Mouse (Mus musculus) kidney, postnatal 25 days (tissue): ENCODE measurements around the gene Plekhg3.

Source experiments
- DNase-seq, 2 experiments: peaks; one replicate each; pipeline ENCODE4 v3.0.0; 2021; ENCODE audit warnings: mixed read lengths in 2 of 2

Plekhg3 gene

GRCm38 (mm10) chr12:76528766-76529165 is 1.9 kb upstream of the Plekhg3 start:
- DNase-seq = no peak

- DNase-seq = peak; percentile 81 to 89
Measured at GRCm38 (mm10) chr12:76531986-76532925, 1.6 kb downstream of the Plekhg3 start.

- peak in 1 of 2 experiments; percentile 95 for DNase-seq
Measured at GRCm38 (mm10) chr12:76532926-76533376, 2.3 kb downstream of the Plekhg3 start.

GRCm38 (mm10) chr12:76533377-76534222 is 2.9 kb downstream of the Plekhg3 start:
- DNase-seq = peak; percentile 51 to 98

GRCm38 (mm10) chr12:76534233-76534632 is 3.5 kb downstream of the Plekhg3 start:
- DNase-seq = no peak

GRCm38 (mm10) chr12:76534641-76535283 is 4.1 kb downstream of the Plekhg3 start:
- DNase-seq = no peak

- no peak for DNase-seq
Measured at GRCm38 (mm10) chr12:76535471-76535900, 4.8 kb downstream of the Plekhg3 start.

- no peak for DNase-seq
Measured at GRCm38 (mm10) chr12:76536591-76537153, 6.0 kb downstream of the Plekhg3 start.

GRCm38 (mm10) chr12:76537434-76537833 is 6.7 kb downstream of the Plekhg3 start:
- peak; percentile 44 to 82 for DNase-seq

GRCm38 (mm10) chr12:76540169-76540568 is 9.5 kb downstream of the Plekhg3 start:
- DNase-seq = no peak

- DNase-seq = no peak
Measured at GRCm38 (mm10) chr12:76540701-76541221, 10.1 kb downstream of the Plekhg3 start.

- peak; percentile 59 to 73 for DNase-seq
Measured at GRCm38 (mm10) chr12:76541475-76541874, 10.8 kb downstream of the Plekhg3 start.

GRCm38 (mm10) chr12:76541879-76542278 is 11.2 kb downstream of the Plekhg3 start:
- DNase-seq = no peak

- peak in 1 of 2 experiments; percentile 28 for DNase-seq
Measured at GRCm38 (mm10) chr12:76545786-76546370, 15.2 kb downstream of the Plekhg3 start.

GRCm38 (mm10) chr12:76546383-76547276 is 15.9 kb downstream of the Plekhg3 start:
- peak; percentile 51 to 68 for DNase-seq

- DNase-seq = peak; percentile 37 to 69
Measured at GRCm38 (mm10) chr12:76547409-76548081, 16.9 kb downstream of the Plekhg3 start.

GRCm38 (mm10) chr12:76548082-76548423 is 17.4 kb downstream of the Plekhg3 start:
- no peak for DNase-seq

- DNase-seq = no peak
Measured at GRCm38 (mm10) chr12:76549203-76549602, 18.5 kb downstream of the Plekhg3 start.

- peak; percentile 71 to 80 for DNase-seq
Measured at GRCm38 (mm10) chr12:76552321-76552720, 21.6 kb downstream of the Plekhg3 start.

- DNase-seq = peak in 1 of 2 experiments; percentile 33
Measured at GRCm38 (mm10) chr12:76552958-76553357, 22.3 kb downstream of the Plekhg3 start.
